Mouse (Mus musculus): ENCODE data around the gene Tiam2. TPM values are rescaled to one million over a fixed set of nuclear protein-coding genes. Genes with fewer than 3 reads are reported as not detected.
A peak's percentile ranks its signal among the peaks of the same experiment; 100 is the strongest.

Gene Tiam2
- total RNA-seq, 2 experiments from 2014 or later = 3.7 to 4.5 TPM

- no peak overlapping the region for H3K27ac ChIP-seq
- intact Hi-C loops (cut with DNase I) = no loop called here
- no peak for DNase-seq
- no peak overlapping the region for H3K4me3 ChIP-seq
- no peak for TF ChIP-seq CTCF (IDR thresholded peaks at IDR 0.05)
Observed at GRCm38 (mm10) chr17:3379753-3380588, 53.6 kb downstream of the Tiam2 start.

DNA sequence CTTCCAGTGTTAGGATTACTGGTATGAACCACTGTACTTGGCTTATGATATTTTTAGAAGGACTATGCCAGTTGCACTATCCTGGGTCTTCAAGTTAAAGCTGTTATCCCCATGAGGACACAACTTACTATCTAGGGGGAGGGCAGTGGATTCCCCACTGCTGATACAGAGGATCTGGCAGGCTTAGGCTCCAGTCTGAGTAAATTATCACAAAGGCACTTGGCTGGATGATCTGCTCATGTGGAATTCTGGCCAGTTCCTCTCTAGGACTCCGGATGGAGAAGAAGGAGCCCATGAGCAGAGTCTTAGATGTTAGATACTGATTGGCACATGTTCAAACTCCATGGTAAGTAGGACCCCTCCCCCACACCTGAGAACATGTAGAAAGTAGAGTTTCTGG, 59.0 kb downstream of the Tiam2 start:
- DNase-seq = no peak
- TF ChIP-seq CTCF (IDR thresholded peaks at IDR 0.05) = no peak
- intact Hi-C loops (cut with DNase I) = no loop called here
- H3K27ac ChIP-seq = no peak overlapping the region
- H3K4me3 ChIP-seq = no peak overlapping the region

GRCm38 (mm10) chr17:3387819-3388218, 61.4 kb downstream of the Tiam2 start:
- H3K4me3 ChIP-seq = no peak overlapping the region
- intact Hi-C loops (cut with DNase I) = no loop called here
- no peak for DNase-seq
- no peak for TF ChIP-seq CTCF (IDR thresholded peaks at IDR 0.05)
- no peak overlapping the region for H3K27ac ChIP-seq

GRCm38 (mm10) chr17:3389741-3390140, 63.4 kb downstream of the Tiam2 start:
- no peak for TF ChIP-seq CTCF (IDR thresholded peaks at IDR 0.05)
- Histone ChIP-seq H3K27ac (no peak overlapping the region), H3K4me3 (no peak overlapping the region)
- DNase-seq = no peak
- intact Hi-C loops (cut with DNase I) = no loop called here

- Histone ChIP-seq H3K27ac (no peak overlapping the region), H3K4me3 (no peak overlapping the region)
- DNase-seq = no peak
- intact Hi-C loops (cut with DNase I) = no loop called here
- TF ChIP-seq CTCF (IDR thresholded peaks at IDR 0.05) = no peak
Observed at GRCm38 (mm10) chr17:3393981-3394380, 67.6 kb downstream of the Tiam2 start.

GRCm38 (mm10) chr17:3394985-3395384, 68.6 kb downstream of the Tiam2 start:
- DNase-seq = no peak
- no peak overlapping the region for H3K4me3 ChIP-seq
- H3K27ac ChIP-seq = no peak overlapping the region
- TF ChIP-seq CTCF (IDR thresholded peaks at IDR 0.05) = no peak
- intact Hi-C loops (cut with DNase I) = no loop called here

- H3K4me3 ChIP-seq = peak overlapping the region; percentile 56
- DNase-seq = no peak
- H3K27ac ChIP-seq = peak overlapping the region; percentile 50
- no peak for TF ChIP-seq CTCF (IDR thresholded peaks at IDR 0.05)
- intact Hi-C loops (cut with DNase I) = no loop called here
Observed at GRCm38 (mm10) chr17:3396881-3397281, 70.5 kb downstream of the Tiam2 start.

DNA sequence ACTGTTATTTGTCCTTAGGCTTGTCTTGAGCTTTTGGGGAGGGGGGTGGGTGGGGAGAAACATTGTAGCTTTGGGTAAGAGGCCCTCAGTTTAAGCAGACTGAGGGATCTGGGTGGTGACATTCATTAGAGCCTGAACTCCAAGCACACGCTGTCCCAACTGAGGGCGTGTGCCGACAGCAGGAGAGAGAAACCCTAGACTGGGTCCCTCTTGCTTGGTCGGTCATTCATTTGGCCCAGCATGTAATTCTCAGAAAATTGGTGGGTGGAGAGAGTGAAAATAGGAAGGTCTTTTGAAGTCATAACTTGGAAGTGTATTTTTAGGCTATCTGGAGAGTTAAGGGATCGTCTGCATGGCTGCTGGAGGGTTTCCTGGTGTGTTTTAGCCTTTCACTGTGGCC, 71.5 kb downstream of the Tiam2 start:
- no peak for TF ChIP-seq CTCF (IDR thresholded peaks at IDR 0.05)
- intact Hi-C loops (cut with DNase I) = no loop called here
- no peak for DNase-seq
- H3K4me3 ChIP-seq = peak overlapping the region; percentile 56
- H3K27ac ChIP-seq = peak overlapping the region; percentile 50

DNA sequence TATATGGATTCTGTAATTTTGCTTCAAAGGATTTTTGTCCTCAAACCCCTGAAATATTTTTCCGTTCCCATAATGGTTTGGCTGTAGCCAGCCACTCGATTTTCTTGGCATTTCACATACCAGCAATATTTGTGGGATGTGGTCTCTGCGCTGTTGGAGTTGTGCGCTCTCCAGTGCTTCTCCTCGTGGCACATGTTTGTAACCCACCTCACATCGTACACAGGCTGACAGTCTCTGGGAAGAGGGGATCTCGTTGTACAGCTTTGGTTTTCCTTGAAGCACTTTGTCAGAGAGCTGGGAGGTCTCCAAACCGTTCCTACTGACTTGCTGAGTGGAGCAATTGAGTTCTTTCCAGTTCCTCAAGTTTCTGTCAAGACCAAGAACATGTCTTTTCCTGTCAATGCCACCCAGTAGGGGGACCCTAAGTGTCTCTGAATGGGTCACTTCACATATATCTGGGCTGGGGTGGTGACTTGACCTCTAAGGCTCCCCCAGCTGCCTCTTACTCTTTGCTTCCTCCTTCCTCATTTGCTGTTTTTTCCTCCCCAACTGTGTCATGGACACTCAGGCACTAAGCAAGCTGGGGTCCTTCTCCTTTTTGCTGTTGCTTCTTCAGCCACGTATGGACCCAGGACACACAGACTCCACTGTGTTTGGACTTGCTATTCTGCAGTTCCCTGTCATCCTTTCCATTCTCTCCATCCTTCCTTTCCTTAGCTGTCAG, 79.1 kb downstream of the Tiam2 start:
- H3K4me3 ChIP-seq = no peak overlapping the region
- no peak for DNase-seq
- no peak overlapping the region for H3K27ac ChIP-seq
- no peak for TF ChIP-seq CTCF (IDR thresholded peaks at IDR 0.05)
- intact Hi-C loops (cut with DNase I) = no loop called here

DNA sequence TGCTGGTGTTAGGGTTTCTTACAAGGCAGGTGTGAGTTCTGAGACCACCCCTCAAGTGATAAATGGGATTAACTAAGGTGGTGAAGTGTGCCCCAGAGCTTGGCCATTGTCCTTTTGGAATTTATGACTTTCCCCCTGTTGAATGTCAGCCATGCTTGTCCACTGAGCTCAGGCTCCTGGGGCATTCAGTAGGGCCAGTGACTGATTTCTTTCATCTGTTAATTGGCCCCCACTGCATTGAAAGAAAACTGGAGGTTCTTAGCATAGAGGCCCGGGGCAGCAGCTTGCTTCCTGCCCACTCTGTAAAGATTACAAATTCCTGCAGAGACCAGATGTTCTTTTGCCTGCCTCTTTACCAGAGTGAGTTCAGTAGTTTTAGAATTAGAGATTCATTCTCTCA, 80.7 kb downstream of the Tiam2 start:
- DNase-seq = no peak
- no peak for TF ChIP-seq CTCF (IDR thresholded peaks at IDR 0.05)
- Histone ChIP-seq H3K27ac (no peak overlapping the region), H3K4me3 (no peak overlapping the region)
- intact Hi-C loops (cut with DNase I) = no loop called here

DNA sequence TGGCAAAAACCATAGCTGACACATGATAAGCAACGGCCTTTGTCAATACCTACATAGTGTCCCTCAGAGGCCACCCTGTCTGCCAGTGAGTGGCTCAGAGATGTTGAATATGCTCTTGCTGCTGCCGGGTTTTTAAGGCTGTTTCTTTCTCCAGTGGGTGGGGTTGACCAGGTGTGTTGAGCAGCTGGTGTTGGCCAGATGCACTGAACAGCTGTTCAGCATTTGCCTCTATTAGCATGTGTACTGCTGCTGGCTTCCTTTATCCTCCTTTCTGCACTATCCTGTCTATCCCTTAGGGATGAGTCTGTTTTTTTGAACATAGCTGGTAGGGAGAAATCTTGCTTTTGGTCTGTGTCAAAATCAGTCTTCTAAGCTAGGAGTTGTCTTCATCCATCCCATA, 83.9 kb downstream of the Tiam2 start:
- no peak overlapping the region for H3K4me3 ChIP-seq
- DNase-seq = no peak
- intact Hi-C loops (cut with DNase I) = no loop called here
- H3K27ac ChIP-seq = no peak overlapping the region
- no peak for TF ChIP-seq CTCF (IDR thresholded peaks at IDR 0.05)

- Histone ChIP-seq H3K27ac (no peak overlapping the region), H3K4me3 (no peak overlapping the region)
- intact Hi-C loops (cut with DNase I) = no loop called here
- TF ChIP-seq CTCF (IDR thresholded peaks at IDR 0.05) = no peak
- no peak for DNase-seq
Observed at GRCm38 (mm10) chr17:3412771-3413170, 86.4 kb downstream of the Tiam2 start.

DNA sequence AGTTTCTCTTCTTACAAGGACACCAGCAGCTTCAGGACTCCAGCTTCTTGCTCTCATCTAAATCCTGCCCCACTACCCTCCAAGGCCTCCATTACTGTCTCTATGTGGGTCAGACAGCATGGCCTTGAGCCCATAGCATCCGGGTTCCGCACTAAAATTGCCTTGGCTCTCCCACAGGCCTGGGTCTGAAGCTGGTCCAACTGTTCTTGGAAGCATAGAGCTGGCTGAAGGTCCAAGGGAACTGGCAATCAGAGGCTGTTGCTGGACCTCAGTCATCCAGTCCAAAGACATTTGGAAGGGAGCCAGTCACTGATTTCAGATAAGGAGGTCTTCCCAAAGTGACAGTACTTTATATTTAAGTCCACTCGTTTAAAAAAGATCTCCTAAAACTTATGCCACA, 89.2 kb downstream of the Tiam2 start:
- intact Hi-C loops (cut with DNase I) = no loop called here
- H3K4me3 ChIP-seq = no peak overlapping the region
- peak; percentile 67 for DNase-seq
- H3K27ac ChIP-seq = no peak overlapping the region
- no peak for TF ChIP-seq CTCF (IDR thresholded peaks at IDR 0.05)

Measured in gastrocnemius, adult 2 months (tissue).